Mouse (Mus musculus): ENCODE results near the gene Gm13272.
"Not testable (repeated sequence)": the region's sequence is repeated elsewhere in the genome, so short reads cannot be mapped to it uniquely, and the experiment has no call there.

GRCm38 (mm10) chr4:88805761-88806160 is 26.1 kb downstream of the Gm13272 start:
- TF ChIP-seq CTCF (IDR thresholded peaks at IDR 0.05; ENCODE audit: extremely low read depth, insufficient read length, insufficient replicate concordance, low read depth, low read length); POLR2A (IDR thresholded peaks at IDR 0.05; ENCODE audit: low read depth, low read length): not testable (repeated sequence)

All from small intestine, adult 2 months (tissue).